Mouse (Mus musculus): Measurements from ENCODE around the gene Thsd4. TPM values are rescaled to one million over a fixed set of nuclear protein-coding genes. Genes with fewer than 3 reads are reported as not detected.

Gene Thsd4
- polyA plus RNA-seq, 1 experiment = 5.9 TPM

DNA sequence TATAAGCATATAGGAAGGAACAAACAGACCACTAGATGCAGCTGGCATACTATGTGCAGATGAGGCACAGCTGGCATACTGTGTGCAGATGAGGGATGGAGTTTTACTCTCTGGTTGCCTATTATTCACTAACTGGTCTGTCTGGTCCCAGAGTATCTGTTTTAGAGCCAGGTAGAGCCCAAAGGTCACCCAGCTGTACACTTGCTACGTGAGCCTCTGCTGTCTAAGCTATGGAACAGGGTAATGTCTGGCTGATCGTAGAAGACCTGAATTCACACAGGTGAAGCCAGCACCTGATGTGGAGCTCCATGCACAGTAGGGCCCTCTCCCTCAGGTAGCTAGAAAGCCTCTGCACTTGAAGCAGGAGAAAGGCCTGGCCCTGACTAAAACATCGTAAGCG lies 5.5 kb downstream of the Thsd4 start:
- H3K4me1 ChIP-seq (ENCODE audit: control insufficient read depth, insufficient read depth, low read length) = no peaks in the 10 kb centered on the region; the same call in 1 of the 2 replicates
- no peaks in the 10 kb centered on the region for H3K36me3 ChIP-seq (ENCODE audit: control insufficient read depth, insufficient read depth, low read length)
- no peak for TF ChIP-seq POLR2A (IDR thresholded peaks at IDR 0.05; ENCODE audit: low read depth, low read length)
- no peak for TF ChIP-seq CTCF (conservative IDR thresholded peaks at IDR 0.05; ENCODE audit: insufficient read depth, insufficient read length, low read depth, low read length)
- no peak overlapping the region for H3K4me3 ChIP-seq (ENCODE audit: insufficient read depth, low read depth, low read length)
- no peak overlapping the region for H3K27ac ChIP-seq (ENCODE audit: insufficient read depth, low read depth, low read length)
- no peaks in the 10 kb centered on the region for H3K27me3 ChIP-seq (replicated peaks; ENCODE audit: control insufficient read depth, insufficient read depth, low read length)
- 91% methylated on average over 4 of the region's 4 CpGs for WGBS
- DNase-seq = no peak

DNA sequence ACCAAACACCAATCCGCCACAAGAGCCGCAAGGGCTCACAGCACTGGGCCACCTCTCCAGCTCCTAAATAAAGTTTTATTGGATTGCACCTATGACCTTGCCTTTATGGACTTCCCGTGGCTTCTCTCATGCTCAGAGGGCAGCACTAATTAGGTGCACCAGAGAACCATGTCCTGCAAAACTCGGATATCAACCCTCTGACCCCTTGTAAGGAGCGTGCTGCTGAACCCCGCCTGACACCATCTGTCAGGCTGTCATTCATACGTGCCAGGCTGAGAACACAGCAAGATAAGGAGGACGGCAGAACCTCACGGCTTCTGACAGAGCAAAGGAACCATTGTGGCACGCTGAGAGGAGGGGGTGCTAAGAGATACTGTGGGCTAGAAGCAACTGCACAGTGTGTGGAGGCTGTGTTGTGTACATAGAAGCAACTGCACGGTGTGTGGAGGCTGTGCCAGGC lies 8.5 kb downstream of the Thsd4 start:
- H3K27ac ChIP-seq (ENCODE audit: insufficient read depth, low read depth, low read length) = no peak overlapping the region
- no peaks in the 10 kb centered on the region for H3K4me1 ChIP-seq (ENCODE audit: control insufficient read depth, insufficient read depth, low read length)
- H3K27me3 ChIP-seq (replicated peaks; ENCODE audit: control insufficient read depth, insufficient read depth, low read length) = no peaks in the 10 kb centered on the region
- H3K4me3 ChIP-seq (ENCODE audit: insufficient read depth, low read depth, low read length) = no peak overlapping the region
- no peak for DNase-seq
- WGBS = 47% methylated on average over 11 of the region's 11 CpGs
- TF ChIP-seq POLR2A (IDR thresholded peaks at IDR 0.05; ENCODE audit: low read depth, low read length) (no peak), CTCF (conservative IDR thresholded peaks at IDR 0.05; ENCODE audit: insufficient read depth, insufficient read length, low read depth, low read length) (no peak)
- no peaks in the 10 kb centered on the region for H3K36me3 ChIP-seq (ENCODE audit: control insufficient read depth, insufficient read depth, low read length)

DNA sequence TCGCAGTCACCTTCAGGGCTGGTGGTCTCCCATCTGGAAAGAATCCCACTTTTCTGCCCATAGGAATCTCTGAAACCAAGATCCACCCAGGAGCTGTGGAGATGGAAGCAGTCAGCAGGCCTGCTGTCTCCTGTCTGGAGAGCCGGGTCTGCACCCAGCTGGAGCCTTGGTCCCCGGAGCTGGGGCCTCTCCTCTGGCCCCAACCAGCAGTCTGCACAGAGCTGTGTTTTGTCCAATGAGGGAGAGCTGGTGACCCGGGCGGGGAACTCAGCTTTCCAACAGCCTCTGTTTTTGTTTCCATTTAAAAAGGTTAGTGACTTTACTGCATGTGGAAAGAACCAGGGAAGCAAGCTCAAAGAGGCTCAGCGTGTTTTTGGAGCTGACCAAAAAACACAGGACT lies 11.0 kb downstream of the Thsd4 start:
- Histone ChIP-seq H3K27ac (ENCODE audit: insufficient read depth, low read depth, low read length) (no peak overlapping the region), H3K36me3 (ENCODE audit: control insufficient read depth, insufficient read depth, low read length) (no peaks in the 10 kb centered on the region), H3K27me3 (replicated peaks; ENCODE audit: control insufficient read depth, insufficient read depth, low read length) (no peaks in the 10 kb centered on the region), H3K4me3 (ENCODE audit: insufficient read depth, low read depth, low read length) (no peak overlapping the region), H3K4me1 (ENCODE audit: control insufficient read depth, insufficient read depth, low read length) (no peaks in the 10 kb centered on the region)
- peak; percentile 19 for DNase-seq
- WGBS = 67% methylated on average over 6 of the region's 6 CpGs
- TF ChIP-seq CTCF (conservative IDR thresholded peaks at IDR 0.05; ENCODE audit: insufficient read depth, insufficient read length, low read depth, low read length) = no peak
- TF ChIP-seq POLR2A (IDR thresholded peaks at IDR 0.05; ENCODE audit: low read depth, low read length) = no peak

DNA sequence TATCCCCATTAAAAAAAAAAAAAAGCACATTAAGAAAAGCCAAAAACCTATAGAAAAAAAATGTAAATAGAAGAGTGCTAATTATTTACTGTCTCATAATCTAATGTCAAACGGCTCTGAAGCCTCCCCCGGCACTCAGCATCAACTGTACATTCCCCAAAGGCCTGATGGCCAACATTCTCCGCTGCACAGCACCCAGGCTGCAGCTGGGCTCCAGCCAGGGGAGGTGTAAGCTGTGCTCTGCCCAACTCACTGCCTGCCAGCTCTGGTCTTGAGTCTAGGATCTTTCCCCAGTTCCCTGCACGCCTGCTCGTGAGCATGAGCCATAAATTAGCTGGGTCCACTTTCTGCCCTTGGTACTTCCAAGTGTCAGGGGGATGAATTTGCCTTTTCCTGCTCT lies 15.7 kb downstream of the Thsd4 start:
- Histone ChIP-seq H3K27ac (ENCODE audit: insufficient read depth, low read depth, low read length) (no peak overlapping the region), H3K36me3 (ENCODE audit: control insufficient read depth, insufficient read depth, low read length) (no peaks in the 10 kb centered on the region), H3K27me3 (replicated peaks; ENCODE audit: control insufficient read depth, insufficient read depth, low read length) (no peaks in the 10 kb centered on the region), H3K4me1 (ENCODE audit: control insufficient read depth, insufficient read depth, low read length) (no peaks in the 10 kb centered on the region), H3K4me3 (ENCODE audit: insufficient read depth, low read depth, low read length) (no peak overlapping the region)
- TF ChIP-seq POLR2A (IDR thresholded peaks at IDR 0.05; ENCODE audit: low read depth, low read length) = no peak
- TF ChIP-seq CTCF (conservative IDR thresholded peaks at IDR 0.05; ENCODE audit: insufficient read depth, insufficient read length, low read depth, low read length) = no peak
- WGBS = 68% methylated on average over 5 of the region's 5 CpGs
- no peak for DNase-seq

DNA sequence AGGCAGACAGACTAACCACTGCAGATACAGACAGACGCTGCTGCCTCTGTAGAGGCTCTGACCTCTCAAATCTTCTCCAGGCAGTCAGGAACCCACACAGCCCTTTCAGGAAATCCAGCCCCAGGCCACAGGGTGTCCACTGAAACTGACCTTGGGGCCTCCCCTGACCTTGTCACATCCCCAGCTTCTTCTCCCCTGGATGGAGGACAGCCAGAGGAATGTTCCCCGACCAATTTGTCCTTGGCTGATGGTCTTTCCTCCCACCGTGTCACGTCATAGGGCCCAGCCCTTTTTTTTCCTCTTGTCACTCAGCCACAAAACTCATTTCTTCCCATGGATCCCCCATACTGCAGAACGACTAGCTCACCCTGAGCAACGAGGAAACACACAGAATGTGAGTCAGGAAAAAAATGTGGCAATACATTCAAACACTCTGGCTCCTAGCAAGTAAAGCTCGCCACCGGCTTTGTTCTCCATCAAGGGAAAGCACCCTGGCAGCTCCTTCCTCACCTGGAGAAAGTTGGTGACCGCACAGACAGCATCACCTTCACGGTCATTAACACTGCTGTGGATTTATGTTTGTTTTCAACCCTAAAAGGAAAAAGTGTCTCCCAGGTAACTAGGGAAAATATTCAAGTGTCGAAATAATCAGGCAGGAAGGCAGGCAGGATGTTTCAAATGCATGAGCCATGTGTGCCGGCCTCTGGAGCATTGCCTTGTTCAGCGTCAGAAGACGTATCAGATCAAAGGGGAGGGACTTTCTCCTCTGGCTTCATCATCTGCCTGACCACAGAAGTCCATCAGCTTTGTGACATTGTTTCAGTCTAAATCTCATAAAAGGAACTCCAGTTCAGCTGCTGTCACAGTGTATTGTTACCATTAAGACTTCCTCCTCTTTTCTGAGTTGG lies 17.2 kb downstream of the Thsd4 start:
- H3K4me3 ChIP-seq (ENCODE audit: insufficient read depth, low read depth, low read length) = no peak overlapping the region
- no peak for DNase-seq
- no peak for TF ChIP-seq POLR2A (IDR thresholded peaks at IDR 0.05; ENCODE audit: low read depth, low read length)
- no peaks in the 10 kb centered on the region for H3K4me1 ChIP-seq (ENCODE audit: control insufficient read depth, insufficient read depth, low read length)
- no peak overlapping the region for H3K27ac ChIP-seq (ENCODE audit: insufficient read depth, low read depth, low read length)
- H3K36me3 ChIP-seq (ENCODE audit: control insufficient read depth, insufficient read depth, low read length) = no peaks in the 10 kb centered on the region
- no peaks in the 10 kb centered on the region for H3K27me3 ChIP-seq (replicated peaks; ENCODE audit: control insufficient read depth, insufficient read depth, low read length)
- 44% methylated on average over 14 of the region's 14 CpGs for WGBS

DNA sequence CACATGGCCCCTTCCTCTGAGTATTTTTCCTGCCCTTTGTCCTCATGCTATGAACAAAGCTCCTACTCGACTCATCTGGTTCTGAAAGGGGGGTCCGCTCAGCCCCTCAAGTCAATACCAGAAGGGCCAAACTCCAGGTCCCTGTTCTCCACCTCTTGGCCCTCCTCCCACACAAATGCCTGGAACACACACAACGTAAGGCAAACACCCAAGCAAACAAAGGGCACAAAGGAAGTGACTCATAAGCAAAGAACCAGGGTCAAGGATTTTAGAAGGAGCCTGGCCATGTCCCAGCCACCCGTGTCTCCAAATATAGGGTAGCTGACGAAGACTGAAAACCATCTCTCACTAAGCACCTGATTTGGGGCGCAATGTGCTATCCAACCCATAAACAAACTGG lies 19.6 kb downstream of the Thsd4 start:
- Histone ChIP-seq H3K27me3 (replicated peaks; ENCODE audit: control insufficient read depth, insufficient read depth, low read length) (no peaks in the 10 kb centered on the region), H3K27ac (ENCODE audit: insufficient read depth, low read depth, low read length) (no peak overlapping the region), H3K4me3 (ENCODE audit: insufficient read depth, low read depth, low read length) (no peak overlapping the region), H3K4me1 (ENCODE audit: control insufficient read depth, insufficient read depth, low read length) (no peaks in the 10 kb centered on the region), H3K36me3 (ENCODE audit: control insufficient read depth, insufficient read depth, low read length) (no peaks in the 10 kb centered on the region)
- WGBS = 74% methylated on average over 6 of the region's 6 CpGs
- TF ChIP-seq CTCF (conservative IDR thresholded peaks at IDR 0.05; ENCODE audit: insufficient read depth, insufficient read length, low read depth, low read length) (no peak), POLR2A (IDR thresholded peaks at IDR 0.05; ENCODE audit: low read depth, low read length) (no peak)
- no peak for DNase-seq

DNA sequence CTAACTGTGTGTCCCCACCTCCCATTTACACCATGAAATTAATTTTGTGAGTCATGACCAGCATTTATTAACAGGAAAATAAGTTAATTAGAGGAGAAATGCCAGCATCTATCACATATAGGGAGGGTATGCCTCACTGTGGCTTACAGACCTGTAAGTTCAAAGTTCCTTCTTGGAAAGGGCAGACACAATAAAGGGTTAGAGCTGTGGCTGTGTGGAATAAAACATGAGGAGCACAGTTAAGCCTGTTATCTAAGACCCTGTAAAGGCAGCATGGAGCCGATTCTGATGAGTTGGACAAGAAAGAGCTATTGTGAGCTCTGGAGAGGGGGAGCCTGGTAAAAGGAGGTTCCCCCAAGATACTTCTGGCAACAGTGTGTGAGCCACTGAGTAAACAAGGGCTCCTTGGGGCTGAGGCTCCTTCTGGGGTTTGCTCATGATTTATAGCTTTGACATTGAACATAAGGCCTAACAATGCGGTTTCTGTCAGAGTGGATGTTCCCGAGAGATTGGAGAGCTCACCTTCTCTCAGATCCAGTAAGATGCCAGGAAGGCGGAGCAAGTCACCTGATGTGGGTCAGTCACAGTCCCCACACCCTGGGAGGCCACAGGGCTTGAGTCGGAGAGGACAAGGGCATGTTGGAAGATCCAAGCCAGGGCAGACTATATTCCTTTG lies 20.2 kb downstream of the Thsd4 start:
- 74% methylated on average over 5 of the region's 5 CpGs for WGBS
- no peak overlapping the region for H3K4me3 ChIP-seq (ENCODE audit: insufficient read depth, low read depth, low read length)

More for the DNA sequence above, 20.2 kb downstream of the Thsd4 start:
- no peaks in the 10 kb centered on the region for H3K27me3 ChIP-seq (replicated peaks; ENCODE audit: control insufficient read depth, insufficient read depth, low read length)
- TF ChIP-seq CTCF (conservative IDR thresholded peaks at IDR 0.05; ENCODE audit: insufficient read depth, insufficient read length, low read depth, low read length) (no peak), POLR2A (IDR thresholded peaks at IDR 0.05; ENCODE audit: low read depth, low read length) (no peak)
- H3K27ac ChIP-seq (ENCODE audit: insufficient read depth, low read depth, low read length) = no peak overlapping the region
- H3K4me1 ChIP-seq (ENCODE audit: control insufficient read depth, insufficient read depth, low read length) = no peaks in the 10 kb centered on the region
- no peaks in the 10 kb centered on the region for H3K36me3 ChIP-seq (ENCODE audit: control insufficient read depth, insufficient read depth, low read length)
- no peak for DNase-seq
